Mouse (Mus musculus) gastrocnemius, postnatal 14 days (tissue): ENCODE results near the gene Calhm5. TPM values are rescaled to one million over a fixed set of nuclear protein-coding genes. Genes with fewer than 3 reads are reported as not detected.

ENCODE experiments used
- DNase-seq: peaks from one replicate; pipeline ENCODE4 v3.0.0; 2021; ENCODE audit warnings: mixed read lengths
- intact Hi-C: fragments of 180-260 bp; cut with DNase I; formaldehyde crosslinking; loops from one replicate; pipeline ENCODE4 v1.15.1; 2025; ENCODE audit warnings: low total_unique reads
- long read RNA-seq, 2 experiments: library from polyadenylated mRNA; stranded (forward); transcript quantifications; one replicate each; pipeline ENCODE4 v2.0.0; 2021
- total RNA-seq, 2 experiments: library from RNA; stranded (reverse); gene quantifications; 2 replicates each; pipeline ENCODE4 v1.2.3; 2021

Calhm5 gene
- total RNA-seq, result under 1 TPM; 0.64 to 0.92 TPM
- long read RNA-seq, experiment 1, full-length matches to known transcripts, result 3 of 3 reads
- long read RNA-seq, experiment 1, partial matches to known transcripts, result 0 of 3 reads
- long read RNA-seq, experiment 1, other reads (novel, unspliced or antisense), result 0 of 3 reads
- long read RNA-seq, experiment 2, full-length matches to known transcripts, result 1 of 1 reads
- long read RNA-seq, experiment 2, partial matches to known transcripts, result 0 of 1 reads
- long read RNA-seq, experiment 2, other reads (novel, unspliced or antisense), result 0 of 1 reads

GRCm38 (mm10) chr10:34096418-34096883, at the start of gene Calhm5:
Calhm5 (minus strand) TSS chr10:34096519.
- peak; percentile 19 for DNase-seq
- intact Hi-C loops, result no loop called here

GRCm38 (mm10) chr10:34141693-34142092, 45.4 kb upstream of the Calhm5 start:
- intact Hi-C loops, result no loop called here

GRCm38 (mm10) chr10:34139768-34140167, 43.4 kb upstream of the Calhm5 start:
- intact Hi-C loops, result no loop called here
- DNase-seq, result no peak

More at GRCm38 (mm10) chr10:34141693-34142092, 45.4 kb upstream of the Calhm5 start:
- no peak for DNase-seq

DNA sequence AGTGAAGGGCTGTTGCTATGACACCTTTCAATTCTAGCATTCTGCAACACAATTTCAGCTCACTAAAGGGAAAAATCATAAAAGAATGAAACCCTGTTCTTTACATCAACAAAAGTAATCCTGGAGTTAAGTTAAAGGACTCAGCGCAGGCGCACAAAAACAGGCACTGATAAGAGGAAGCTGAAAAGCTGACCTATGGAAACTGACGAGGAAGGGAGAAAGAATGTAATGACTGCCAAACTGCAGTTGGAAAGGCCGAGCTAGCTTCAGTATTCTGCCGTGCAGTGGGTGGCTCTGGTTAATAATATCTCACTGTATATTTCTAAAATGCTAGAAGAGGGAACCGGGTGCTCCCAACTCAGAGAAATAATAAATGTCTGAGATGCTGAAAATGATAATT, 41.7 kb upstream of the Calhm5 start:
- intact Hi-C loops, result no loop called here
- DNase-seq, result no peak

GRCm38 (mm10) chr10:34136432-34136831, 40.1 kb upstream of the Calhm5 start:
- intact Hi-C loops, result no loop called here
- DNase-seq, result no peak

DNA sequence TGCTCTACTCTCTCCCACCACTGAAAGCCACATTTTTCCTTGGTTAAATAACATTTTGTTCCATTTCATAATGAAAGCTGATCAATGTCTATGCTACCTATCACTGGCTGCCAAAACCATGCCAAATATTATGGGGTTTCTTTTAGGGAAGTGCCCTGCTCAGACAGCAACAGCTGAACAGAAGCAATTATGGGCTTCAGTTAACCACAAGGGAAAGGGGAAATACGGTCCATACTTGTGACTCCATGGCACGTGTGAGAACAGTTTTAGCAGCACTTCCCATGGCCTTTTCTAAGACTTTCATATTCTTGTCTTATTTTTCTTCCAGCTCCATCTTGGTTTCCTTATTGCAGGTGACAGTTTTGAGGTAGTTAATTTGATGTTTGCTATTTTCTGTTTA, 35.0 kb upstream of the Calhm5 start:
- no peak for DNase-seq
- intact Hi-C loops, result no loop called here

- DNase-seq, result peak; percentile 30
- intact Hi-C loops, result no loop called here
Observed at GRCm38 (mm10) chr10:34128391-34128790, 32.1 kb upstream of the Calhm5 start.

- DNase-seq, result peak; percentile 25
- intact Hi-C loops, result no loop called here
Observed at GRCm38 (mm10) chr10:34127392-34128378, 31.4 kb upstream of the Calhm5 start, which contains the start of gene Calhm6. Calhm6 (minus strand) TSS chr10:34127984.

GRCm38 (mm10) chr10:34118421-34118820, 22.1 kb upstream of the Calhm5 start:
- intact Hi-C loops, result no loop called here

GRCm38 (mm10) chr10:34117770-34118169, 21.5 kb upstream of the Calhm5 start:
- intact Hi-C loops, result no loop called here
- DNase-seq, result no peak

More at GRCm38 (mm10) chr10:34118421-34118820, 22.1 kb upstream of the Calhm5 start:
- no peak for DNase-seq

- intact Hi-C loops, result no loop called here
- no peak for DNase-seq
Observed at GRCm38 (mm10) chr10:34117131-34117530, 20.8 kb upstream of the Calhm5 start.

DNA sequence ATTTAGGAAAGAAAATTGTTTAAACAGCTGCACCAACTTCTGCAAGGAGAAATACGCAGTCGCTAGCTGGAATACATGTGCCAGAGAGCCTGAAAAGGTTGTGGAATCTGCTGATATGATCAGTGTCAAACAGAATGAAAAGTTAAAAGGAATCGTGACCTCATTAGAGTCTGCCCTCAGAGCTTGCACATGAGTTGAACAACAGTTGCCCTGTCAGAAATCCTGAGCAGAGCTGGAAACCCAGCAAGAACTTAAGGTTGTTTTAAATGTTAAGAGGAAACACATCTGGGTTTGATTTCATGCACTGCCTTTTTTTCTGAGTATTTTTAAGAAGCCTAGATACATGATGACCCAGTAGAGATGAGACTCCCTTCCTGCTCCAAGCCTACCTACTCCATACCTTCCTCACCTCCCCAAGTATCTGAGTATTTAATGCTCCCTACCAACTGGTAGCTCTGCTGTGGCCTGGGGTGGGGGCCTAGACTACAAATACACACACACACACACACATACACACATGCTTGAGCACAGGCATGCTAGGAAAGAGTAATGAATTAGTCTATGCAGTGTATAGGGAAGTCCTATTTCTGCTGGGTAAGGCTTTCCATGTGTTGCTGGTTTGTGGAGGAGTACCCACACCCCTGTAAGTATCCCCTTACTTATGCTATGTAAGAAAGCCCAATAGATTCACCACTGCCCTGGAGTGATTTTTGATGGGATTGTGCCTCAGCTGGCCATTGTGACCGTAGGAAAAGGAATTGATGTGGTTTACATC, 15.8 kb upstream of the Calhm5 start:
- intact Hi-C loops, result no loop called here

DNA sequence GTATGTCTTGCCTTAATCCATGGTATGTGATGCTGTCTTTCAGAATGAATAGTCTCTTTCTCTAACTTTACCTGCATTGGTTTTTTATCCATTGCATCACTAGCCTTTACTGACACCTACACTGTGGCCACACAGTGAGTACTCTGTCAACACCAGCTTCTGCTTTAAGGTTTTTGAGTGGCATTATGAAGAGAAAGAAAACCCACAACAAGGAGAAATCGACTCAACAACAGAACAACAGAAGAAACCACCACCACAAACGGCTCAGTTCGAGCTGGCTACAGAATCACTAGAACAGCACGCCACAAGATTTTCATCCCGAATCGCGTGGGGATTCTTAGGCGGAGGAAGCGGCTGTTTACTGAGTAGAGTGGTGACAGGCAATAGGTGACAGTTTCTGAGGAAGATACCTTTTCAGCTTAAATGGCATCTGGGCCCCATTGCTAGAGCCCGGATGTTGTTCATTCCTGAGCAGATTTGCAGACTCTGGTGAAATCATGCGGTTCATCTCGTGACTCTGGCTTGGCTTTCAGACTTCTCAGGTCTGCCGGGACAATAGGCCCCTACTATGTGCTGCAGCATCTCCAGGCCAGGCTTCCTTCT, 14.6 kb upstream of the Calhm5 start:
- no peak for DNase-seq
- intact Hi-C loops, result no loop called here

More for the DNA sequence above, 15.8 kb upstream of the Calhm5 start:
- DNase-seq, result no peak

- intact Hi-C loops, result no loop called here
- DNase-seq, result no peak
Observed at GRCm38 (mm10) chr10:34095964-34096363, 355 bp downstream of the Calhm5 start.

DNA sequence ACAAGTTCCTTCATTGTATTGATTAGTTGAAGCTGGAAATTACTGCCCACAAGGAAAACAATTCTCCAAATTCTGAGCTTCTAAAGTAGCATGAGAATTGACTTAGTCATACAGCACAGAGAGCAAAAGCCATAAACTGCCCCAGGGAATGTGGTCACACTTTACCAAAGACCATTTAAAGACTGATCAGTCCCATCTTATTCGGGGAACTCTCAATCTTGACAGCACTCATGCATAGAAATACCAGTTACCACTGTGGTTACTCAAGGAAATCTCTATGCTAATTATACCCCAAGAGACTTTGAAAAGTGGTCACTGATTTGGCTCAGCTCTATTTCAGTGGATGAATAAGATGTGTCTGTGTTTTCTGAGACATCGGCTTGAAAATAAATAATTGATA, 1.2 kb downstream of the Calhm5 start:
- intact Hi-C loops, result no loop called here

GRCm38 (mm10) chr10:34091888-34092287, 4.4 kb downstream of the Calhm5 start:
- DNase-seq, result no peak
- intact Hi-C loops, result no loop called here

More for the DNA sequence above, 1.2 kb downstream of the Calhm5 start:
- DNase-seq, result no peak

GRCm38 (mm10) chr10:34090481-34090880, 5.8 kb downstream of the Calhm5 start:
- intact Hi-C loops, result no loop called here
- no peak for DNase-seq

GRCm38 (mm10) chr10:34089517-34089916, 6.8 kb downstream of the Calhm5 start:
- no peak for DNase-seq
- intact Hi-C loops, result no loop called here

- DNase-seq, result no peak
- intact Hi-C loops, result no loop called here
Observed at GRCm38 (mm10) chr10:34088515-34088914, 7.8 kb downstream of the Calhm5 start.
